Mouse (Mus musculus): Measurements from ENCODE around the gene Zfp92. TPM values are rescaled to one million over a fixed set of nuclear protein-coding genes. Genes with fewer than 3 reads are reported as not detected.

Gene Zfp92
- polyA plus RNA-seq, 1 experiment from 2014 or later: 1.6 TPM

DNA sequence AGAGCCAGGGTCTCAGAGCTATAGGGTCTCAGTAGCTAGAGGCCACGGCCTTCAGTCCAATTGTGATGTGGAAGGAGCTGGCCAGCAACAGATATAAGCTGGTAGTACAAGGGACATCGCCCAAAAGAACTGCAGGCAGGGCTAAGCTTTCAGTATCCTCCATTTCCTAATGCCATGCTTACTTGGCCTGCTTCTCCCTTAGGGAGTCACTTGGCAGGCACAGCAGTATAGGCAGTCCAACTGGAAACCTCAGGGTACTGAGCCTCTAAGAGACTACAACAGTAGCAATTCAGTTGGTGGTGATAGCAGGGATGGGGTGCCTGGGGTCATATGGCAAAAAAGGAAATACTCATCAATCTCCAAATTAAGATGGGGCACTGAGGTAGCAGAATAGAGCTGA lies 66.6 kb downstream of the Zfp92 start:
- Histone ChIP-seq H3K27me3 (replicated peaks) (no peaks in the 10 kb centered on the region), H3K4me2 (no peak overlapping the region), H3K9me3 (no peaks in the 10 kb centered on the region), H3K27ac (no peak overlapping the region), H3K9ac (no peak overlapping the region), H3K4me1 (no peaks in the 10 kb centered on the region), H3K4me3 (no peak overlapping the region), H3K36me3 (replicated peaks) (no peaks in the 10 kb centered on the region)
- WGBS: 79% methylated on average over 2 of the region's 2 CpGs
- ATAC-seq (replicated peaks): no peak

Other genes with a start within 250 kb of the Zfp92 start
- gene Spin2d, start 234.1 kb upstream of the Zfp92 start, polyA plus RNA-seq (2015; fragmentation: Nextera tagmentation; extraction: Ambion mirVana): not detected in 2 replicates
- 17.2 and 18.1 TPM in 2 replicates for gene Xlr3b, start 218.9 kb upstream of the Zfp92 start, polyA plus RNA-seq (2015; fragmentation: Nextera tagmentation; extraction: Ambion mirVana)
- 0.57 and 1.4 TPM in 2 replicates for gene Xlr4b, start 196.8 kb upstream of the Zfp92 start, polyA plus RNA-seq (2015; fragmentation: Nextera tagmentation; extraction: Ambion mirVana)
- 33.6 and 33.8 TPM in 2 replicates for gene F8a, start 182.8 kb upstream of the Zfp92 start, polyA plus RNA-seq (2015; fragmentation: Nextera tagmentation; extraction: Ambion mirVana)
- 0.32 and 0.43 TPM in 2 replicates for gene Xlr4c, start 168.0 kb upstream of the Zfp92 start, polyA plus RNA-seq (2015; fragmentation: Nextera tagmentation; extraction: Ambion mirVana)
- gene Xlr3c, start 145.7 kb upstream of the Zfp92 start, polyA plus RNA-seq (2015; fragmentation: Nextera tagmentation; extraction: Ambion mirVana): 0.13 TPM in 2 replicates
- not detected in 2 replicates for gene Xlr5a, start 118.1 kb upstream of the Zfp92 start, polyA plus RNA-seq (2015; fragmentation: Nextera tagmentation; extraction: Ambion mirVana)
- not detected in 2 replicates for gene Xlr5c, start 118.1 kb upstream of the Zfp92 start, polyA plus RNA-seq (2015; fragmentation: Nextera tagmentation; extraction: Ambion mirVana)
- gene Gm45015, start 74.3 kb upstream of the Zfp92 start, polyA plus RNA-seq (2015; fragmentation: Nextera tagmentation; extraction: Ambion mirVana): not detected in 2 replicates
- 10.3 and 10.5 TPM in 2 replicates for gene Zfp275, start 68.5 kb upstream of the Zfp92 start, polyA plus RNA-seq (2015; fragmentation: Nextera tagmentation; extraction: Ambion mirVana)
- gene Gm18336, start 12.4 kb upstream of the Zfp92 start, polyA plus RNA-seq (2015; fragmentation: Nextera tagmentation; extraction: Ambion mirVana): not detected in 2 replicates
- not detected in 2 replicates for gene Trex2, start 24.2 kb downstream of the Zfp92 start, polyA plus RNA-seq (2015; fragmentation: Nextera tagmentation; extraction: Ambion mirVana)
- gene Haus7, start 47.9 kb downstream of the Zfp92 start, polyA plus RNA-seq (2015; fragmentation: Nextera tagmentation; extraction: Ambion mirVana): 75.5 and 76.1 TPM in 2 replicates
- 22.9 and 24.3 TPM in 2 replicates for gene Bgn, start 72.5 kb downstream of the Zfp92 start, polyA plus RNA-seq (2015; fragmentation: Nextera tagmentation; extraction: Ambion mirVana)
- gene Atp2b3, start 92.0 kb downstream of the Zfp92 start, polyA plus RNA-seq (2015; fragmentation: Nextera tagmentation; extraction: Ambion mirVana): 5.9 and 7.0 TPM in 2 replicates
- gene Dusp9, start 228.3 kb downstream of the Zfp92 start, polyA plus RNA-seq (2015; fragmentation: Nextera tagmentation; extraction: Ambion mirVana): 0.43 and 0.46 TPM in 2 replicates
- 179 and 188 TPM in 2 replicates for gene Pnck, start 249.0 kb downstream of the Zfp92 start, polyA plus RNA-seq (2015; fragmentation: Nextera tagmentation; extraction: Ambion mirVana)